Mouse (Mus musculus): ENCODE data around the gene Taar7d. TPM values are rescaled to one million over a fixed set of nuclear protein-coding genes. Genes with fewer than 3 reads are reported as not detected.
"Not testable (repeated sequence)": the region's sequence is repeated elsewhere in the genome, so short reads cannot be mapped to it uniquely, and the experiment has no call there.

The Taar7d gene
- polyA plus RNA-seq, 1 experiment from 2014 or later, result not detected

GRCm38 (mm10) chr10:24040120-24040869 lies 13.3 kb downstream of the Taar7d start:
- Histone ChIP-seq H3K4me1 (no peaks in the 10 kb centered on the region), H3K4me3 (no peak overlapping the region), H3K9ac (no peak overlapping the region), H3K36me3 (no peaks in the 10 kb centered on the region), H3K27ac (no peak overlapping the region), H3K4me2 (replicated peaks) (no peak overlapping the region), H3K27me3 (no peaks in the 10 kb centered on the region), H3K9me3 (no peaks in the 10 kb centered on the region)
- ATAC-seq (ENCODE audit: low FRiP score, low read depth), result no peak
- 68% methylated on average over 2 of the region's 2 CpGs for WGBS

GRCm38 (mm10) chr10:24049210-24049609 lies 22.2 kb downstream of the Taar7d start, which contains the start of gene Taar7f:
TSS of gene Taar7f (plus strand) at chr10:24049510.
- Histone ChIP-seq H3K9me3 (no peaks in the 10 kb centered on the region), H3K27ac (no peak within 1 kb of the TSS), H3K27me3 (no peaks in the 10 kb centered on the region), H3K4me3 (no peak within 1 kb of the TSS), H3K4me2 (replicated peaks) (no peak within 1 kb of the TSS), H3K4me1 (no peaks in the 10 kb centered on the region), H3K9ac (no peak within 1 kb of the TSS), H3K36me3 (no peaks in the 10 kb centered on the region)
- no peak for ATAC-seq (ENCODE audit: low FRiP score, low read depth)

- Histone ChIP-seq H3K27me3 (no peaks in the 10 kb centered on the region), H3K9me3 (no peaks in the 10 kb centered on the region), H3K4me3 (no peak overlapping the region), H3K4me2 (replicated peaks) (no peak overlapping the region), H3K4me1 (no peaks in the 10 kb centered on the region), H3K27ac (no peak overlapping the region), H3K36me3 (no peaks in the 10 kb centered on the region), H3K9ac (no peak overlapping the region)
- no peak for ATAC-seq (ENCODE audit: low FRiP score, low read depth)
- 68% methylated on average over 5 of the region's 5 CpGs for WGBS
These were observed 25.0 kb downstream of the Taar7d start for GRCm38 (mm10) chr10:24052039-24052438.

GRCm38 (mm10) chr10:24058986-24059385 lies 32.0 kb downstream of the Taar7d start:
- no peak overlapping the region for H3K9ac ChIP-seq
- no peak overlapping the region for H3K4me2 ChIP-seq (replicated peaks)
- H3K4me1 ChIP-seq, result no peaks in the 10 kb centered on the region
- no peak overlapping the region for H3K27ac ChIP-seq
- ATAC-seq (ENCODE audit: low FRiP score, low read depth), result no peak
- H3K9me3 ChIP-seq, result peaks cover 3% of the 10 kb centered on the region; the same call in 1 of the 2 replicates
- 83% methylated on average over 3 of the region's 3 CpGs for WGBS
- no peak overlapping the region for H3K4me3 ChIP-seq
- no peaks in the 10 kb centered on the region for H3K36me3 ChIP-seq
- H3K27me3 ChIP-seq, result no peaks in the 10 kb centered on the region

- not testable (repeated sequence) for H3K9me3 ChIP-seq; H3K36me3 ChIP-seq; H3K4me3 ChIP-seq; ATAC-seq (ENCODE audit: low FRiP score, low read depth); H3K4me1 ChIP-seq; H3K27me3 ChIP-seq; H3K4me2 ChIP-seq (replicated peaks); H3K9ac ChIP-seq; H3K27ac ChIP-seq
- 50% methylated on average over 2 of the region's 2 CpGs for WGBS
These were observed 47.7 kb downstream of the Taar7d start for GRCm38 (mm10) chr10:24074751-24075150.

- H3K36me3 ChIP-seq; H3K27ac ChIP-seq; H3K4me2 ChIP-seq (replicated peaks); H3K4me3 ChIP-seq; H3K9me3 ChIP-seq; H3K27me3 ChIP-seq; H3K9ac ChIP-seq; H3K4me1 ChIP-seq; ATAC-seq (ENCODE audit: low FRiP score, low read depth): not testable (repeated sequence)
- whole genome bisulfite sequencing, result 79% methylated on average over 2 of the region's 4 CpGs
These were observed 49.2 kb downstream of the Taar7d start, which contains the start of gene Taar8a for GRCm38 (mm10) chr10:24076200-24076599. TSS of gene Taar8a (plus strand) at chr10:24076500.

Other genes with a start within 250 kb of the Taar7d start
- gene Rps12, start 239.9 kb upstream of the Taar7d start, polyA plus RNA-seq (2015; fragmentation: Nextera tagmentation; extraction: Ambion mirVana), result 174 and 179 TPM in 2 replicates
- gene Slc18b1, start 230.2 kb upstream of the Taar7d start, polyA plus RNA-seq (2015; fragmentation: Nextera tagmentation; extraction: Ambion mirVana), result 16.6 and 18.1 TPM in 2 replicates
- not detected in 2 replicates for gene Vnn3, start 175.8 kb upstream of the Taar7d start, polyA plus RNA-seq (2015; fragmentation: Nextera tagmentation; extraction: Ambion mirVana)
- gene Vnn1, start 132.5 kb upstream of the Taar7d start, polyA plus RNA-seq (2015; fragmentation: Nextera tagmentation; extraction: Ambion mirVana), result 0.95 and 1.1 TPM in 2 replicates
- not detected in 2 replicates for gene Taar1, start 106.9 kb upstream of the Taar7d start, polyA plus RNA-seq (2015; fragmentation: Nextera tagmentation; extraction: Ambion mirVana)
- not detected in 2 replicates for gene Taar2, start 88.7 kb upstream of the Taar7d start, polyA plus RNA-seq (2015; fragmentation: Nextera tagmentation; extraction: Ambion mirVana)
- not detected in 2 replicates for gene Taar3, start 77.7 kb upstream of the Taar7d start, polyA plus RNA-seq (2015; fragmentation: Nextera tagmentation; extraction: Ambion mirVana)
- not detected in 2 replicates for gene Taar4, start 66.7 kb upstream of the Taar7d start, polyA plus RNA-seq (2015; fragmentation: Nextera tagmentation; extraction: Ambion mirVana)
- gene Taar5, start 56.5 kb upstream of the Taar7d start, polyA plus RNA-seq (2015; fragmentation: Nextera tagmentation; extraction: Ambion mirVana), result not detected in 2 replicates
- not detected in 2 replicates for gene Taar6, start 41.6 kb upstream of the Taar7d start, polyA plus RNA-seq (2015; fragmentation: Nextera tagmentation; extraction: Ambion mirVana)
- gene Taar7a, start 33.7 kb upstream of the Taar7d start, polyA plus RNA-seq (2015; fragmentation: Nextera tagmentation; extraction: Ambion mirVana), result not detected in 2 replicates
- gene Taar7b, start 27.3 kb upstream of the Taar7d start, polyA plus RNA-seq (2015; fragmentation: Nextera tagmentation; extraction: Ambion mirVana), result not detected in 2 replicates
- gene Taar7e, start 10.4 kb downstream of the Taar7d start, polyA plus RNA-seq (2015; fragmentation: Nextera tagmentation; extraction: Ambion mirVana), result not detected in 2 replicates
- gene Taar7f, start 22.3 kb downstream of the Taar7d start, polyA plus RNA-seq (2015; fragmentation: Nextera tagmentation; extraction: Ambion mirVana), result not detected in 2 replicates
- gene Taar8a, start 49.3 kb downstream of the Taar7d start, polyA plus RNA-seq (2015; fragmentation: Nextera tagmentation; extraction: Ambion mirVana), result not detected in 2 replicates
- not detected in 2 replicates for gene Taar8b, start 65.1 kb downstream of the Taar7d start, polyA plus RNA-seq (2015; fragmentation: Nextera tagmentation; extraction: Ambion mirVana)
- not detected in 2 replicates for gene Taar8c, start 74.7 kb downstream of the Taar7d start, polyA plus RNA-seq (2015; fragmentation: Nextera tagmentation; extraction: Ambion mirVana)
- gene Taar9, start 82.3 kb downstream of the Taar7d start, polyA plus RNA-seq (2015; fragmentation: Nextera tagmentation; extraction: Ambion mirVana), result not detected in 2 replicates
- gene Stx7, start 122.1 kb downstream of the Taar7d start, polyA plus RNA-seq (2015; fragmentation: Nextera tagmentation; extraction: Ambion mirVana), result 71.5 and 73.7 TPM in 2 replicates
- gene Moxd1, start 196.3 kb downstream of the Taar7d start, polyA plus RNA-seq (2015; fragmentation: Nextera tagmentation; extraction: Ambion mirVana), result 33.5 and 39.7 TPM in 2 replicates